Mouse (Mus musculus) stomach, embryonic 14.5 days (tissue): ENCODE measurements around the gene Sec22b. TPM values are rescaled to one million over a fixed set of nuclear protein-coding genes. Genes with fewer than 3 reads are reported as not detected.

Source experiments
- ATAC-seq: fragments of 200-750 bp; cut with Nextera tagmentation; 2 replicates; pipeline ENCODE4 v1.8.0; 2017; ENCODE audit warnings: low read depth, moderate TSS enrichment; ENCODE audit not compliant: insufficient number of reproducible peaks, insufficient read depth, low FRiP score
- H3K27ac ChIP-seq: fragments of 300-500 bp; sonication (generic); 2 replicates; pipeline ENCODE4 v1.5.1; 2014; ENCODE audit warnings: mild to moderate bottlenecking, low read length, moderate library complexity, mixed read lengths
- H3K27me3 ChIP-seq: fragments of 300-500 bp; sonication (generic); 2 replicates; pipeline ENCODE4 v1.6.1; 2014; ENCODE audit warnings: low read length, control low read depth, mixed read lengths; ENCODE audit not compliant: control insufficient read depth, insufficient read depth
- H3K36me3 ChIP-seq: fragments of 300-500 bp; sonication (generic); 2 replicates; pipeline ENCODE4 v1.6.1; 2014; ENCODE audit warnings: mild to moderate bottlenecking, control low read depth, low read length, moderate library complexity, mixed read lengths; ENCODE audit not compliant: control insufficient read depth, insufficient read depth
- H3K4me1 ChIP-seq: fragments of 300-500 bp; sonication (generic); 2 replicates; pipeline ENCODE4 v1.6.1; 2014; ENCODE audit warnings: low read length, control low read depth, mixed read lengths; ENCODE audit not compliant: control insufficient read depth, insufficient read depth
- H3K4me2 ChIP-seq: fragments of 300-500 bp; sonication (generic); replicated peaks from 2 replicates; pipeline ENCODE4 v1.6.1; 2014; ENCODE audit warnings: low read depth, low read length, control low read depth
- H3K4me3 ChIP-seq: fragments of 300-500 bp; sonication (generic); 2 replicates; pipeline ENCODE4 v1.5.1; 2014; ENCODE audit warnings: low read depth, low read length, control low read depth
- H3K9ac ChIP-seq: fragments of 300-500 bp; sonication (generic); replicated peaks from 2 replicates; pipeline ENCODE4 v1.6.1; 2014; ENCODE audit warnings: low read depth, mild to moderate bottlenecking, control low read depth, low read length, moderate library complexity, mixed read lengths
- H3K9me3 ChIP-seq: fragments of 300-500 bp; sonication (generic); 2 replicates; pipeline ENCODE4 v1.6.1; 2016; ENCODE audit warnings: low read depth, low read length, control low read depth; ENCODE audit not compliant: control insufficient read depth
- WGBS: fragments of 180-500 bp; shearing (Covaris S2); extraction: QIAGEN DNeasy Blood & Tissue Kit; methylation state at CpG from one replicate; pipeline ENCODE4 v1.1.7; 2014; 5-methylcytosine and 5-hydroxymethylcytosine counted together
- polyA plus RNA-seq: library from polyadenylated mRNA; unstranded; fragments of >200 nt; fragmentation: Nextera tagmentation; extraction: Ambion mirVana; gene quantifications from 2 replicates; pipeline ENCODE4 v1.2.1, GENCODE M21; 2014

Gene Sec22b
- polyA plus RNA-seq, 1 experiment from 2014 or later: 159 TPM

GRCm38 (mm10) chr3:97932771-97933170 lies 31.8 kb downstream of the Sec22b start:
- ATAC-seq: no peak
- Histone ChIP-seq H3K9me3 (no peaks in the 10 kb centered on the region), H3K27me3 (no peaks in the 10 kb centered on the region), H3K36me3 (no peaks in the 10 kb centered on the region), H3K4me1 (peaks cover 23% of the 10 kb centered on the region), H3K9ac (no peak overlapping the region), H3K27ac (no peak overlapping the region), H3K4me3 (no peak overlapping the region), H3K4me2 (no peak overlapping the region)
- 46% methylated on average over 11 of the region's 11 CpGs for WGBS

- Histone ChIP-seq H3K27me3 (no peaks in the 10 kb centered on the region), H3K4me3 (no peak overlapping the region), H3K4me2 (no peak overlapping the region), H3K9me3 (no peaks in the 10 kb centered on the region), H3K27ac (no peak overlapping the region), H3K4me1 (peaks cover 25% of the 10 kb centered on the region), H3K9ac (no peak overlapping the region), H3K36me3 (no peaks in the 10 kb centered on the region)
- ATAC-seq: peak; percentile 14; the same call in 1 of the 2 replicates
- WGBS: 37% methylated on average over 6 of the region's 6 CpGs
Observed at GRCm38 (mm10) chr3:97933251-97933650, 32.3 kb downstream of the Sec22b start.

GRCm38 (mm10) chr3:97933811-97934210 lies 32.8 kb downstream of the Sec22b start:
- no peak overlapping the region for H3K9ac ChIP-seq
- H3K4me1 ChIP-seq: peaks cover 26% of the 10 kb centered on the region
- H3K4me3 ChIP-seq: no peak overlapping the region
- no peaks in the 10 kb centered on the region for H3K27me3 ChIP-seq
- no peak overlapping the region for H3K4me2 ChIP-seq
- H3K27ac ChIP-seq: no peak overlapping the region
- no peaks in the 10 kb centered on the region for H3K9me3 ChIP-seq
- no peak for ATAC-seq
- no peaks in the 10 kb centered on the region for H3K36me3 ChIP-seq
- 80% methylated on average over 5 of the region's 5 CpGs for WGBS

- Histone ChIP-seq H3K9ac (no peak overlapping the region), H3K4me1 (peaks cover 32% of the 10 kb centered on the region), H3K27ac (no peak overlapping the region), H3K4me2 (no peak overlapping the region), H3K9me3 (no peaks in the 10 kb centered on the region), H3K27me3 (no peaks in the 10 kb centered on the region), H3K36me3 (no peaks in the 10 kb centered on the region), H3K4me3 (no peak overlapping the region)
- 79% methylated on average over 6 of the region's 6 CpGs for WGBS
- no peak for ATAC-seq
Observed at GRCm38 (mm10) chr3:97934331-97935300, 33.6 kb downstream of the Sec22b start.

- no peak overlapping the region for H3K9ac ChIP-seq
- H3K4me1 ChIP-seq: peaks cover 50% of the 10 kb centered on the region
- H3K9me3 ChIP-seq: no peaks in the 10 kb centered on the region
- 37% methylated on average over 17 of the region's 17 CpGs for WGBS
- no peaks in the 10 kb centered on the region for H3K36me3 ChIP-seq
- no peak overlapping the region for H3K4me3 ChIP-seq
- no peak overlapping the region for H3K27ac ChIP-seq
- ATAC-seq: no peak
- no peaks in the 10 kb centered on the region for H3K27me3 ChIP-seq
- H3K4me2 ChIP-seq: no peak overlapping the region
Observed at GRCm38 (mm10) chr3:97937068-97937944, 36.3 kb downstream of the Sec22b start.

- Histone ChIP-seq H3K27ac (no peak overlapping the region), H3K9ac (no peak overlapping the region), H3K36me3 (no peaks in the 10 kb centered on the region), H3K4me1 (peaks cover 52% of the 10 kb centered on the region), H3K4me3 (no peak overlapping the region), H3K27me3 (no peaks in the 10 kb centered on the region), H3K9me3 (no peaks in the 10 kb centered on the region), H3K4me2 (no peak overlapping the region)
- whole genome bisulfite sequencing: 62% methylated on average over 6 of the region's 6 CpGs
- no peak for ATAC-seq
Observed at GRCm38 (mm10) chr3:97937945-97938266, 36.9 kb downstream of the Sec22b start.

- H3K27ac ChIP-seq: peak overlapping the region; percentile 66
- no peak for ATAC-seq
- H3K4me1 ChIP-seq: peaks cover 49% of the 10 kb centered on the region
- H3K9ac ChIP-seq: no peak overlapping the region
- H3K36me3 ChIP-seq: no peaks in the 10 kb centered on the region
- 47% methylated on average over 7 of the region's 7 CpGs for WGBS
- no peaks in the 10 kb centered on the region for H3K27me3 ChIP-seq
- no peak overlapping the region for H3K4me2 ChIP-seq
- H3K4me3 ChIP-seq: no peak overlapping the region
- no peaks in the 10 kb centered on the region for H3K9me3 ChIP-seq
Observed at GRCm38 (mm10) chr3:97938814-97939526, 38.0 kb downstream of the Sec22b start.
